Mouse (Mus musculus) heart, adult 9 months (tissue): Measurements from ENCODE around the gene Hmcn2.

Source experiments
- DNase-seq, 2 experiments: peaks; one replicate each; pipeline ENCODE4 v3.0.0; 2022; ENCODE audit warnings: low spot score in 2 of 2

Hmcn2 gene

GRCm38 (mm10) chr2:31314007-31314465, at the start of gene Hmcn2:
Gene Hmcn2 (plus strand): TSS chr2:31314415.
- DNase-seq: no peak

GRCm38 (mm10) chr2:31267447-31267846, 46.8 kb upstream of the Hmcn2 start:
- no peak for DNase-seq

GRCm38 (mm10) chr2:31268631-31269030, 45.6 kb upstream of the Hmcn2 start:
- no peak for DNase-seq

GRCm38 (mm10) chr2:31269188-31269587, 45.0 kb upstream of the Hmcn2 start:
- no peak for DNase-seq

GRCm38 (mm10) chr2:31269847-31270246, 44.4 kb upstream of the Hmcn2 start:
- DNase-seq: no peak

- DNase-seq: no peak
These were observed 43.7 kb upstream of the Hmcn2 start for GRCm38 (mm10) chr2:31270470-31270869.

- DNase-seq: no peak
These were observed 43.1 kb upstream of the Hmcn2 start for GRCm38 (mm10) chr2:31271071-31271470.

- no peak for DNase-seq
These were observed 39.2 kb upstream of the Hmcn2 start for GRCm38 (mm10) chr2:31274993-31275392.

- no peak for DNase-seq
These were observed 36.4 kb upstream of the Hmcn2 start for GRCm38 (mm10) chr2:31277810-31278209.

GRCm38 (mm10) chr2:31278483-31278882, 35.7 kb upstream of the Hmcn2 start:
- no peak for DNase-seq

GRCm38 (mm10) chr2:31281138-31281537, 33.1 kb upstream of the Hmcn2 start:
- no peak for DNase-seq

GRCm38 (mm10) chr2:31282266-31282665, 31.9 kb upstream of the Hmcn2 start:
- DNase-seq: no peak

GRCm38 (mm10) chr2:31282880-31283279, 31.3 kb upstream of the Hmcn2 start:
- no peak for DNase-seq

GRCm38 (mm10) chr2:31284531-31284930, 29.7 kb upstream of the Hmcn2 start:
- no peak for DNase-seq

- DNase-seq: no peak
These were observed 22.8 kb upstream of the Hmcn2 start for GRCm38 (mm10) chr2:31291421-31291820.

GRCm38 (mm10) chr2:31294985-31295384, 19.2 kb upstream of the Hmcn2 start:
- DNase-seq: peak; percentile 40 to 62

GRCm38 (mm10) chr2:31296395-31296794, 17.8 kb upstream of the Hmcn2 start:
- DNase-seq: no peak

GRCm38 (mm10) chr2:31297602-31298268, 16.5 kb upstream of the Hmcn2 start:
- DNase-seq: peak; percentile 70 to 79

- DNase-seq: no peak
These were observed 15.4 kb upstream of the Hmcn2 start for GRCm38 (mm10) chr2:31298814-31299213.

- DNase-seq: no peak
These were observed 14.9 kb upstream of the Hmcn2 start for GRCm38 (mm10) chr2:31299266-31299665.

- no peak for DNase-seq
These were observed 14.2 kb upstream of the Hmcn2 start for GRCm38 (mm10) chr2:31299996-31300395.

GRCm38 (mm10) chr2:31303177-31303576, 11.0 kb upstream of the Hmcn2 start:
- no peak for DNase-seq

- peak; percentile 53 to 54 for DNase-seq
These were observed 10.0 kb upstream of the Hmcn2 start for GRCm38 (mm10) chr2:31304191-31304590.
